In genomic region chr1:165393033-165393432, GRCm38 (mm10) we compare ENCODE assay signal across 22 mouse cellular contexts.
DNase-seq lines count a peak whose midpoint lies in the region; ATAC-seq and TF ChIP-seq lines count a peak whose summit lies in the region.
"Had no signal": no experiment of that assay in that cellular context is flagged by ENCODE, and none has a peak within 500 bp of the region (broad histone marks: within the 10 kb centered on the region; RNA-seq: fewer than 3 reads in every experiment).

No protein-coding gene starts in this region.

- H3K9ac ChIP-seq in liver, embryonic 13.5 days, result no peak overlapping the region
- H3K9ac ChIP-seq in liver, embryonic 12.5 days, result no peak overlapping the region
- H3K9ac ChIP-seq in hindbrain, postnatal 0 days (replicated peaks; ENCODE audit: low read length), result no peak overlapping the region
- H3K9ac ChIP-seq in hindbrain, embryonic 12.5 days, result no peak overlapping the region
- H3K9ac ChIP-seq: embryonic facial prominence, embryonic 12.5 days; forebrain, embryonic 15.5 days; heart, embryonic 15.5 days; hindbrain, embryonic 15.5 days had no signal

- no peaks in the 10 kb centered on the region for H3K9me3 ChIP-seq in liver, embryonic 13.5 days (replicated peaks)
- H3K9me3 ChIP-seq in liver, embryonic 12.5 days (replicated peaks), result no peaks in the 10 kb centered on the region
- no peaks in the 10 kb centered on the region for H3K9me3 ChIP-seq in hindbrain, postnatal 0 days (ENCODE audit: low read length)
- H3K9me3 ChIP-seq in hindbrain, embryonic 12.5 days (replicated peaks), result no peaks in the 10 kb centered on the region
- H3K9me3 ChIP-seq: embryonic facial prominence, embryonic 12.5 days; forebrain, embryonic 15.5 days; heart, embryonic 15.5 days; hindbrain, embryonic 10.5 days; hindbrain, embryonic 15.5 days had no signal

- peaks cover 33% of the 10 kb centered on the region for H3K4me1 ChIP-seq in liver, embryonic 13.5 days (replicated peaks)
- H3K4me1 ChIP-seq in liver, embryonic 12.5 days, result peaks cover 41% of the 10 kb centered on the region
- no peaks in the 10 kb centered on the region for H3K4me1 ChIP-seq in hindbrain, postnatal 0 days (ENCODE audit: insufficient read depth, low read length)
- no peaks in the 10 kb centered on the region for H3K4me1 ChIP-seq in hindbrain, embryonic 12.5 days
- H3K4me1 ChIP-seq: embryonic facial prominence, embryonic 12.5 days; forebrain, embryonic 15.5 days; heart, embryonic 15.5 days; hindbrain, embryonic 10.5 days; hindbrain, embryonic 15.5 days had no signal

- no peaks in the 10 kb centered on the region for H3K27me3 ChIP-seq in liver, embryonic 13.5 days
- H3K27me3 ChIP-seq in liver, embryonic 12.5 days (replicated peaks), result no peaks in the 10 kb centered on the region
- H3K27me3 ChIP-seq in hindbrain, postnatal 0 days (ENCODE audit: insufficient read depth, low read length), result no peaks in the 10 kb centered on the region
- H3K27me3 ChIP-seq in hindbrain, embryonic 12.5 days, result no peaks in the 10 kb centered on the region
- H3K27me3 ChIP-seq: CH12.LX; embryonic facial prominence, embryonic 12.5 days; forebrain, embryonic 15.5 days; heart, embryonic 15.5 days; hindbrain, embryonic 15.5 days had no signal

- DNase-seq in liver, embryonic 13.5 days, result no peak
- DNase-seq in MEL-GATA-1-ER (ENCODE audit: extremely low read depth, low read depth), result peak; percentile 85
- no peak for DNase-seq in hindbrain, postnatal 0 days (ENCODE audit: low spot score)
- no peak for DNase-seq in right cerebral cortex, postnatal 10 days (ENCODE audit: low spot score in 2 of 2)
- DNase-seq: adrenal gland, postnatal 25 days; cerebellum, adult 18-20 months; cerebellum, postnatal 10 days; gastrocnemius, postnatal 10 days; heart, adult 2 months; heart, postnatal 14 days had no signal

- no peak overlapping the region for H3K4me2 ChIP-seq in liver, embryonic 13.5 days
- no peak overlapping the region for H3K4me2 ChIP-seq in liver, embryonic 12.5 days
- H3K4me2 ChIP-seq in hindbrain, postnatal 0 days (ENCODE audit: low read depth, low read length), result no peak overlapping the region
- H3K4me2 ChIP-seq in hindbrain, embryonic 12.5 days (replicated peaks), result no peak overlapping the region
- H3K4me2 ChIP-seq: embryonic facial prominence, embryonic 12.5 days; forebrain, embryonic 15.5 days; heart, embryonic 11.5 days; heart, embryonic 15.5 days; hindbrain, embryonic 15.5 days had no signal

- peaks cover 13% of the 10 kb centered on the region for H3K36me3 ChIP-seq in liver, embryonic 13.5 days
- peaks cover 25% of the 10 kb centered on the region for H3K36me3 ChIP-seq in liver, embryonic 12.5 days
- H3K36me3 ChIP-seq in hindbrain, postnatal 0 days (ENCODE audit: insufficient read depth, low read length), result peaks cover 3% of the 10 kb centered on the region; the same call in 1 of the 2 replicates
- H3K36me3 ChIP-seq in hindbrain, embryonic 12.5 days, result peaks cover 3% of the 10 kb centered on the region; the same call in 1 of the 2 replicates
- H3K36me3 ChIP-seq: hindbrain, embryonic 10.5 days had no signal

- H3K4me3 ChIP-seq in liver, embryonic 13.5 days (replicated peaks), result no peak overlapping the region
- H3K4me3 ChIP-seq in liver, embryonic 12.5 days, result no peak overlapping the region
- H3K4me3 ChIP-seq in hindbrain, postnatal 0 days (ENCODE audit: low read length), result no peak overlapping the region
- no peak overlapping the region for H3K4me3 ChIP-seq in hindbrain, embryonic 12.5 days
- H3K4me3 ChIP-seq: embryonic facial prominence, embryonic 12.5 days; forebrain, embryonic 15.5 days; heart, adult 2 months; heart, embryonic 15.5 days; hindbrain, embryonic 10.5 days; hindbrain, embryonic 15.5 days had no signal

- no peak for TF ChIP-seq CTCF in hindbrain, postnatal 0 days (IDR thresholded peaks at IDR 0.05; ENCODE audit: low read depth)

- ATAC-seq in liver, embryonic 13.5 days (ENCODE audit: low read depth), result no peak
- no peak for ATAC-seq in liver, embryonic 12.5 days
- ATAC-seq in megakaryocyte, adult 5-6 weeks (ENCODE audit: poor library complexity, severe bottlenecking), result peak; percentile 78
- ATAC-seq in hindbrain, postnatal 0 days, result no peak
- ATAC-seq in hindbrain, embryonic 12.5 days (ENCODE audit: low FRiP score), result no peak
- ATAC-seq: forebrain, embryonic 15.5 days; inflammation-experienced regulatory T-cells, adult 6 months; intestine, postnatal 0 days had no signal

- H3K27ac ChIP-seq in liver, embryonic 13.5 days, result peak overlapping the region; percentile 39; the same call in 1 of the 2 replicates
- no peak overlapping the region for H3K27ac ChIP-seq in liver, embryonic 12.5 days
- no peak overlapping the region for H3K27ac ChIP-seq in hindbrain, postnatal 0 days
- no peak overlapping the region for H3K27ac ChIP-seq in hindbrain, embryonic 12.5 days
- H3K27ac ChIP-seq: embryonic facial prominence, embryonic 12.5 days; forebrain, embryonic 15.5 days; heart, adult 2 months; heart, embryonic 15.5 days; hindbrain, embryonic 10.5 days; hindbrain, embryonic 15.5 days had no signal

- WGBS in liver, embryonic 13.5 days (ENCODE audit: insufficient replicate concordance), result 50% methylated on average over 1 of the region's 1 CpGs
- WGBS in liver, embryonic 12.5 days (ENCODE audit: insufficient replicate concordance), result 48% methylated on average over 1 of the region's 1 CpGs
- WGBS in hindbrain, postnatal 0 days, result 88% methylated on average over 1 of the region's 1 CpGs
- WGBS in hindbrain, embryonic 12.5 days, result 92% methylated on average over 1 of the region's 1 CpGs
